Mouse (Mus musculus): ENCODE measurements around the gene Smpdl3a.

DNA sequence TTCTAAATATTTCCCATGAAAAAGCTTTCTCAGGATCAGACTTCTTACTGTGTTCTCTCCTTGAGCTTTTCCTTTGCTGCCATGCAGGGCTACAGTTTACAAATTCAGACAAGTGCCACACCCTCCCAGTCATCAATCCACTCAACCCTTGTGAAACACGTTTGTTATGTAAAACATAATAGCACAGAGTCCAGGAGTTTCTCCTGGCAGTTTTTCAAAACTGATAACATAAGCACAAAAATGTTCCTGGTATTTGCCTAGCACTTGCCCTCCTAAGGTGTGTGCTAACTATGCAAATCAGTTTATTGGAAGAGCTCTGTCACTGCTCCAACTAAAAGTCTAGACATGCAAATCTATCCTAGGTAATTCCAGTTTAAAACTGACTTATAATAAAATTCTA lies 31.1 kb upstream of the Smpdl3a start:
- TF ChIP-seq POLR2A (IDR thresholded peaks at IDR 0.05; ENCODE audit: borderline replicate concordance, control insufficient read depth, low read depth, low read length) (no peak), CTCF (IDR thresholded peaks at IDR 0.05; ENCODE audit: control insufficient read depth, insufficient read depth, low read length) (no peak)

All from bone marrow, adult 2 months (tissue).